Mouse (Mus musculus): ENCODE results near the gene 2010315B03Rik. TPM values are rescaled to one million over a fixed set of nuclear protein-coding genes. Genes with fewer than 3 reads are reported as not detected.
"Not testable (repeated sequence)": the region's sequence is repeated elsewhere in the genome, so short reads cannot be mapped to it uniquely, and the experiment has no call there.

The 2010315B03Rik gene
- polyA plus RNA-seq, 1 experiment, result 4.8 TPM

DNA sequence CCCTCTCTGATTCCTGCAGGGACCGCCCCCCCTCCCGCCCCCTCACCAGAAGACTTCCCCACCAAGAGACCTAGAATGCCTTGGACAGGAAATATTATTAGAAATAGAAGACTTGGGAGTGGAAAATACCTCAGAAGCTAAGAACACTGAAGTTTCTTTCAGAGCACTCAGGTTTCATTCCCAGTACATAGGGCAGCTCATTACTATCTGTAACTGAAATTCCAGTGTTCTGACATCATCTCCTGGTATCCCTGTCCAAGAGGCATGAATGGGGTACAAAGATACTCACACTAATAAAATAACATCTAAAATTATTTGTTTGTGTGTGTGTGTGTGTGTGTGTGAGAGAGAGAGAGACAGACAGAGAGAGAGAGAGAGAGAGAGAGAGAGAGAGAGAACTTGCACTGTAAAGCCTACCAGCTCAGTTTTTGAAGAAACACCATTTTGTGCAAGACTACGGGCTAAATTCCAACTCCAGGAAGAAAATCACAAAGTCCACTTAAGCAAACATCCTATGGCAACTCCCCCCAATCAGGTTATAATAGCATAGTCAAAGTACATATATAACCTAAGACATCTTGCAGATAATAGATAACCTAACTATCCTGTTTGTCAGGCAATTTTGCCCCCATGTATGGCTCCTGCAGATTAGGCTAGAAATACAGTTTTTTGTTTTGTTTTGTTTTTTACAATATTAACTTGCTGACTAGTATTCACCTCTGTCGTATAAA, 49.3 kb downstream of the 2010315B03Rik start:
- no peaks in the 10 kb centered on the region for H3K4me1 ChIP-seq (ENCODE audit: control insufficient read depth, insufficient read depth, low read length)
- H3K4me3 ChIP-seq (ENCODE audit: low read depth, low read length), result no peak overlapping the region
- H3K27me3 ChIP-seq (ENCODE audit: control insufficient read depth, insufficient read depth, low read length, poor library complexity, severe bottlenecking), result no peaks in the 10 kb centered on the region
- H3K9me3 ChIP-seq (replicated peaks; ENCODE audit: control insufficient read depth, insufficient read depth, low read length, poor library complexity, severe bottlenecking), result no peaks in the 10 kb centered on the region
- H3K9ac ChIP-seq (ENCODE audit: low read depth, poor library complexity, severe bottlenecking), result no peak overlapping the region
- H3K36me3 ChIP-seq (ENCODE audit: control insufficient read depth, insufficient read depth, low read length, poor library complexity, severe bottlenecking), result no peaks in the 10 kb centered on the region
- no peak overlapping the region for H3K27ac ChIP-seq (ENCODE audit: insufficient read depth, low read length)
- no peak for TF ChIP-seq CTCF (IDR thresholded peaks at IDR 0.05; ENCODE audit: low read depth, low read length)
- TF ChIP-seq EP300 (IDR thresholded peaks at IDR 0.05; ENCODE audit: insufficient read depth, low read depth, low read length), result no peak
- no peak for TF ChIP-seq POLR2A (IDR thresholded peaks at IDR 0.05; ENCODE audit: insufficient read depth, low read length)

DNA sequence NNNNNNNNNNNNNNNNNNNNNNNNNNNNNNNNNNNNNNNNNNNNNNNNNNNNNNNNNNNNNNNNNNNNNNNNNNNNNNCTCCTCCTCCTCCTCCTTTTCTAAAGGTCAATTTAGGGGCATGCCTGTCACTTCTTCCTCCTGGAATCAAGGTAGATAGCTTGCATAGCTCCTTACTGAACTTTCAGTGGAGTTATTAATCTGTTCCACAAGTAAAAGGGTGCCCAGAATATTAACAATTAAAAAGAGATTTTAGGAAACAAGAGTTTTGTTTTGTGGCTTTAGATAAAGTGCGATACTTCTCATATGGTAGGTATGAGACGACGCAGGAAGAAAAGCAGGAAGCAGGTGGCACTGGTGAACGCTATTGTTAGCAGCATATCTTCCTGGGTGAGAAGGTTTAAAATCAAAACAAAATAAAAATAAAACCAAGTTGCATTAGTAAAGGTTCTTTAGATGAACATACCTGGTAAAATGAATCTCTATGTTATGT, 54.4 kb downstream of the 2010315B03Rik start:
- TF ChIP-seq POLR2A (IDR thresholded peaks at IDR 0.05; ENCODE audit: insufficient read depth, low read length) (no peak), EP300 (IDR thresholded peaks at IDR 0.05; ENCODE audit: insufficient read depth, low read depth, low read length) (no peak), CTCF (IDR thresholded peaks at IDR 0.05; ENCODE audit: low read depth, low read length) (no peak)
- Histone ChIP-seq H3K27ac (ENCODE audit: insufficient read depth, low read length) (no peak overlapping the region), H3K36me3 (ENCODE audit: control insufficient read depth, insufficient read depth, low read length, poor library complexity, severe bottlenecking) (no peaks in the 10 kb centered on the region), H3K4me1 (ENCODE audit: control insufficient read depth, insufficient read depth, low read length) (no peaks in the 10 kb centered on the region), H3K9ac (ENCODE audit: low read depth, poor library complexity, severe bottlenecking) (no peak overlapping the region), H3K4me3 (ENCODE audit: low read depth, low read length) (no peak overlapping the region), H3K9me3 (replicated peaks; ENCODE audit: control insufficient read depth, insufficient read depth, low read length, poor library complexity, severe bottlenecking) (no peaks in the 10 kb centered on the region), H3K27me3 (ENCODE audit: control insufficient read depth, insufficient read depth, low read length, poor library complexity, severe bottlenecking) (peaks cover 3% of the 10 kb centered on the region; the same call in 1 of the 2 replicates)

DNA sequence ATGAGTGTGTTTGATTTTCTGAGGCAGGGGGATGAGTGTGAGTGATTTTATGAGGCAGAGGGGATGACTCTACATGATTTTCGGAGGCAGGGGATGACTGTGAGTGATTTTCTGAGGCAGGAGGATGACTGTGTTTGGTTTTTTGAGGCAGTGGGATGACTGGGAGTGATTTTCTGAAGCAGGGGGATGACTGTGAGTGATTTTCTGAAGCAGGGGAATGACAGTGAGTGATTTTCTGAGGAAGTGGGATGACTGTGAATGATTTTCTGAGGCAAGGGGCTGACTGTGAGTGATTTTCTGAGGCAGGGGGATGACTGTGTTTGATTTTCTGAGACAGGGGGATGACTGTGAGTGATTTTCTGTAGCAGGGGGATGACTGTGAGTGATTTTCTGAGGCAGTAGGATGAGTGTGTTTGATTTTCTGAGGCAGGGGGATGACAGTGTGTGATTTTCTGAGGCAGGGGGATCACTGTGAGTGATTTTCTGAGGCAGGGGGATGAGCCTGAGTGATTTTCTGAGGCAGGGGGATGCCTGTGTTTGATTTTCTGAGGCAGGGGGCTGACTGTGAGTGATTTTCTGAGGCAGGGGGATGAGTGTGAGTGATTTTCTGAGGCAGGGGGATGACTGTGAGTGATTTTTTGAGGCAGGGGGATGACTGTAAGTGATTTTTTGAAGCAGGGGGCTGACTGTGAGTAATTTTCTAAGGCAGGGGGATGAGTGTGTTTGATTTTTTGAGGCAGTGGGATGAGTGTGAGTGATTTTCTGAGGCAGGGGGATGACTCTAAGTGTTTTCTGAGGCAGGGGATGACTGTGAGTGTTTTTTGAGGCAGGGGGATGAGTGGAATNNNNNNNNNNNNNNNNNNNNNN, 55.1 kb downstream of the 2010315B03Rik start:
- H3K27ac ChIP-seq (ENCODE audit: insufficient read depth, low read length), result no peak overlapping the region
- no peak for TF ChIP-seq POLR2A (IDR thresholded peaks at IDR 0.05; ENCODE audit: insufficient read depth, low read length)
- TF ChIP-seq EP300 (IDR thresholded peaks at IDR 0.05; ENCODE audit: insufficient read depth, low read depth, low read length), result no peak
- TF ChIP-seq CTCF (IDR thresholded peaks at IDR 0.05; ENCODE audit: low read depth, low read length), result no peak
- no peak overlapping the region for H3K4me3 ChIP-seq (ENCODE audit: low read depth, low read length)
- H3K4me1 ChIP-seq (ENCODE audit: control insufficient read depth, insufficient read depth, low read length), result no peaks in the 10 kb centered on the region
- H3K9ac ChIP-seq (ENCODE audit: low read depth, poor library complexity, severe bottlenecking), result no peak overlapping the region
- H3K27me3 ChIP-seq (ENCODE audit: control insufficient read depth, insufficient read depth, low read length, poor library complexity, severe bottlenecking), result peaks cover 3% of the 10 kb centered on the region; the same call in 1 of the 2 replicates
- H3K36me3 ChIP-seq (ENCODE audit: control insufficient read depth, insufficient read depth, low read length, poor library complexity, severe bottlenecking), result no peaks in the 10 kb centered on the region
- H3K9me3 ChIP-seq (replicated peaks; ENCODE audit: control insufficient read depth, insufficient read depth, low read length, poor library complexity, severe bottlenecking), result no peaks in the 10 kb centered on the region

DNA sequence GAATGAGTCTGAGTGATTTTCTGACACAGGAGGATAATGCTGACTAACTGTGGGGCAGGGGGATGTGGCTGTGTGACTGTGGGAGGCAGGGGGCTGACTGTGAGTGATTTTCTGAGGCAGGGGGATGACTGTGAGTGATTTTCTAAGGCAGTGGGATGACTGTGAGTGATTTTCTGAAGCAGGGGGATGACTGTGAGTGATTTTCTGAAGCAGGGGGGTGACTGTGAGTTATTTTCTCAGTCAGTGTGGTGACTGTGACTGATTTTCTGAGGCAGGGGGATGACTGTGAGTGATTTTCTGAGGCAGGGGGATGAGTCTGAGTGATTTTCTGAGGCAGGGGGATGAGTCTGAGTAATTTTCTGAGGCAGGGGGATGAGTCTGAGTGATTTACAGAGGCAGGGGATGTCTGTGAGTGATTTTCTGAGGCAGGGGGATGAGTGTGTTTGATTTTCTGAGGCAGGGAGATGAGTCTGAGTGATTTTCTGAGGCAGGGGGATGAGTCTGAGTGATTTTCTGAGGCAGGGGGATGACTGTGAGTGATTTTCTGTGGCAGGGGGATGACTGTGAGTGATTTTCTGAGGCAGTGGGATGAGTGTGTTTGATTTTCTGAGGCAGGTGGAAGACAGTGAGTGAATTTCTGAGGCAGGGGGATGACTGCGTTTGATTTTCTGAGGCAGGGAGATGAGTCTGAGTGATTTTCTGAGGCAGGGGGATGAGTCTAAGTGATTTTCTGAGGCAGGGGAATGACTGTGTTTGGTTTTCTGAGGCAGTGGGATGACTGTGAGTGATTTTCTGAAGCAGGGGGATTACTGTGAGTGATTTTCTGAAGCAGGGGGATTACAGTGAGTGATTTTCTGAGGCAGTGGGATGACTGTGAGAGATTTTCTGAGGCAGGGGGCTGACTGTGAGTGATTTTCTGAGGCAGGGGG, 56.0 kb downstream of the 2010315B03Rik start:
- H3K27me3 ChIP-seq (ENCODE audit: control insufficient read depth, insufficient read depth, low read length, poor library complexity, severe bottlenecking); H3K9ac ChIP-seq (ENCODE audit: low read depth, poor library complexity, severe bottlenecking); H3K4me1 ChIP-seq (ENCODE audit: control insufficient read depth, insufficient read depth, low read length); H3K36me3 ChIP-seq (ENCODE audit: control insufficient read depth, insufficient read depth, low read length, poor library complexity, severe bottlenecking); H3K9me3 ChIP-seq (replicated peaks; ENCODE audit: control insufficient read depth, insufficient read depth, low read length, poor library complexity, severe bottlenecking); H3K27ac ChIP-seq (ENCODE audit: insufficient read depth, low read length); H3K4me3 ChIP-seq (ENCODE audit: low read depth, low read length): not testable (repeated sequence)

DNA sequence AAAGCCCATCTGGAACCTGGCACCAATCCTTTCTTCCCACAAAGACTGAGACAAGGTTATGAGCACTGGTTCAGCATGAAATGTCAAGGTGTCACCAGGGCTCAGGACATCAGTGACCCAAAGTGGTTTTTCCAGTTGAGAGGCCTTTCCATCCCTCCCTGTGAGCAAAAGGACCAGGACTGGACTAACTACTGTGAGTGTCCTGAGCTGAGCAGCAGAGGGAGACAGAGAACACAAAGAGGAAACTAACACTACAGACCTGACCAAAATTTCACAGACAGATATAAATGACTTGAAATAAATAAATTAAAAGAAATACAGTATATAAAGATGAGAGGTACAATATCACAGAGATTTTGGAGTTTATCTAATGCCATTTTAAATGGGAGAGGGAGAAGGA, 61.1 kb downstream of the 2010315B03Rik start:
- Histone ChIP-seq H3K4me3 (ENCODE audit: low read depth, low read length) (no peak overlapping the region), H3K36me3 (ENCODE audit: control insufficient read depth, insufficient read depth, low read length, poor library complexity, severe bottlenecking) (no peaks in the 10 kb centered on the region), H3K27me3 (ENCODE audit: control insufficient read depth, insufficient read depth, low read length, poor library complexity, severe bottlenecking) (no peaks in the 10 kb centered on the region), H3K4me1 (ENCODE audit: control insufficient read depth, insufficient read depth, low read length) (no peaks in the 10 kb centered on the region), H3K9me3 (replicated peaks; ENCODE audit: control insufficient read depth, insufficient read depth, low read length, poor library complexity, severe bottlenecking) (no peaks in the 10 kb centered on the region), H3K27ac (ENCODE audit: insufficient read depth, low read length) (no peak overlapping the region), H3K9ac (ENCODE audit: low read depth, poor library complexity, severe bottlenecking) (no peak overlapping the region)
- TF ChIP-seq EP300 (IDR thresholded peaks at IDR 0.05; ENCODE audit: insufficient read depth, low read depth, low read length) (no peak), CTCF (IDR thresholded peaks at IDR 0.05; ENCODE audit: low read depth, low read length) (peak; percentile 34)

Other genes with a start within 250 kb of the 2010315B03Rik start
- gene Ccr2, start 210.7 kb downstream of the 2010315B03Rik start, polyA plus RNA-seq (2011; ENCODE audit: insufficient read depth, insufficient read length, low read depth, missing spikeins), result not detected in 2 replicates
- 5.3 and 7.6 TPM in 2 replicates for gene Ccr5, start 191.2 kb downstream of the 2010315B03Rik start, polyA plus RNA-seq (2011; ENCODE audit: insufficient read depth, insufficient read length, low read depth, missing spikeins)
- gene Ppp2r3d, start 164.2 kb upstream of the 2010315B03Rik start, polyA plus RNA-seq (2011; ENCODE audit: insufficient read depth, insufficient read length, low read depth, missing spikeins), result 41.5 and 43.1 TPM in 2 replicates
- not detected in 2 replicates for gene Gm21836, start 181.1 kb upstream of the 2010315B03Rik start, polyA plus RNA-seq (2011; ENCODE audit: insufficient read depth, insufficient read length, low read depth, missing spikeins)

All from ES-Bruce4 (cell line).